Mouse (Mus musculus) cerebellum, adult 18-20 months (tissue): ENCODE data around the gene Efna2.
A peak's percentile ranks its signal among the peaks of the same experiment; 100 is the strongest.
"Not testable (repeated sequence)": the region's sequence is repeated elsewhere in the genome, so short reads cannot be mapped to it uniquely, and the experiment has no call there.

Experiments
- DNase-seq, 2 experiments: peaks; one replicate each; pipeline ENCODE4 v3.0.0; 2021

Gene Efna2

GRCm38 (mm10) chr10:80194441-80194840 is 15.2 kb downstream of the Efna2 start:
- no peak for DNase-seq

GRCm38 (mm10) chr10:80196167-80196566 is 16.9 kb downstream of the Efna2 start:
- DNase-seq, result no peak

- DNase-seq, result no peak
These were observed 17.7 kb downstream of the Efna2 start for GRCm38 (mm10) chr10:80196778-80197581.

- DNase-seq, result peak; percentile 88 to 90
These were observed 20.2 kb downstream of the Efna2 start for GRCm38 (mm10) chr10:80199440-80200008.

- no peak for DNase-seq
These were observed 21.2 kb downstream of the Efna2 start for GRCm38 (mm10) chr10:80200485-80200884.

GRCm38 (mm10) chr10:80204055-80204454 is 24.8 kb downstream of the Efna2 start:
- DNase-seq, result no peak

- no peak for DNase-seq
These were observed 27.9 kb downstream of the Efna2 start for GRCm38 (mm10) chr10:80207201-80207600.

- DNase-seq, result no peak
These were observed 28.4 kb downstream of the Efna2 start for GRCm38 (mm10) chr10:80207676-80208075.

GRCm38 (mm10) chr10:80208248-80208647 is 29.0 kb downstream of the Efna2 start:
- no peak for DNase-seq

- no peak for DNase-seq
These were observed 29.6 kb downstream of the Efna2 start for GRCm38 (mm10) chr10:80208841-80209371.

GRCm38 (mm10) chr10:80211547-80212103 is 32.3 kb downstream of the Efna2 start:
- not testable (repeated sequence) for DNase-seq

- no peak for DNase-seq
These were observed 35.9 kb downstream of the Efna2 start for GRCm38 (mm10) chr10:80215048-80215772.

- no peak for DNase-seq
These were observed 41.4 kb downstream of the Efna2 start for GRCm38 (mm10) chr10:80220676-80221075.

- DNase-seq, result not testable (repeated sequence)
These were observed 43.9 kb downstream of the Efna2 start for GRCm38 (mm10) chr10:80223137-80223536.

- no peak for DNase-seq
These were observed 46.8 kb downstream of the Efna2 start for GRCm38 (mm10) chr10:80226071-80226415.

GRCm38 (mm10) chr10:80226416-80227165 is 47.3 kb downstream of the Efna2 start, which contains the start of gene Mum1:
Gene Mum1, plus strand, starts transcription at chr10:80226434.
- DNase-seq, result peak; percentile 99

- no peak for DNase-seq
These were observed 47.9 kb downstream of the Efna2 start for GRCm38 (mm10) chr10:80227166-80227539.

GRCm38 (mm10) chr10:80227877-80228775 is 48.8 kb downstream of the Efna2 start:
- peak in 1 of 2 experiments; percentile 51 for DNase-seq

GRCm38 (mm10) chr10:80236145-80236825 is 57.0 kb downstream of the Efna2 start:
- no peak for DNase-seq

- DNase-seq, result no peak
These were observed 57.7 kb downstream of the Efna2 start for GRCm38 (mm10) chr10:80237020-80237419.

GRCm38 (mm10) chr10:80238306-80238705 is 59.0 kb downstream of the Efna2 start:
- peak in 1 of 2 experiments; percentile 44 for DNase-seq
